Mouse (Mus musculus): ENCODE measurements around the gene 4930595D18Rik.

GRCm38 (mm10) chr12:111165831-111166591 is 18.3 kb downstream of the 4930595D18Rik start, which contains the start of gene Traf3:
- TF ChIP-seq CTCF (IDR thresholded peaks at IDR 0.05; ENCODE audit: low read depth, low read length) = no peak
- no peak for TF ChIP-seq POLR2A (IDR thresholded peaks at IDR 0.05; ENCODE audit: insufficient read depth, low read length)
- no peak for TF ChIP-seq EP300 (IDR thresholded peaks at IDR 0.05; ENCODE audit: insufficient read depth, low read depth, low read length)
